Mouse (Mus musculus): ENCODE data around the gene Klhl5. TPM values are rescaled to one million over a fixed set of nuclear protein-coding genes. Genes with fewer than 3 reads are reported as not detected.

The Klhl5 gene
- polyA plus RNA-seq, 1 experiment from 2014 or later, result 13.2 TPM

GRCm38 (mm10) chr5:65181160-65181793 is 73.9 kb downstream of the Klhl5 start:
- WGBS, result 81% methylated on average over 21 of the region's 21 CpGs
- H3K27ac ChIP-seq, result no peak overlapping the region
- no peaks in the 10 kb centered on the region for H3K27me3 ChIP-seq (replicated peaks)
- no peak overlapping the region for H3K9ac ChIP-seq
- H3K9me3 ChIP-seq, result no peaks in the 10 kb centered on the region
- no peaks in the 10 kb centered on the region for H3K36me3 ChIP-seq
- H3K4me2 ChIP-seq (replicated peaks), result no peak overlapping the region
- no peak overlapping the region for H3K4me3 ChIP-seq (replicated peaks)
- H3K4me1 ChIP-seq (replicated peaks), result peaks cover 2% of the 10 kb centered on the region; the same call in 1 of the 2 replicates
- ATAC-seq, result no peak

- Histone ChIP-seq H3K27ac (no peak overlapping the region), H3K4me2 (replicated peaks) (no peak overlapping the region)
- ATAC-seq, result no peak
Observed at GRCm38 (mm10) chr5:65181794-65182169, 74.4 kb downstream of the Klhl5 start.

GRCm38 (mm10) chr5:65182268-65182667 is 74.9 kb downstream of the Klhl5 start:
- Histone ChIP-seq H3K4me1 (replicated peaks) (no peaks in the 10 kb centered on the region), H3K36me3 (no peaks in the 10 kb centered on the region), H3K4me3 (replicated peaks) (no peak overlapping the region), H3K4me2 (replicated peaks) (no peak overlapping the region), H3K27ac (no peak overlapping the region), H3K9me3 (no peaks in the 10 kb centered on the region), H3K27me3 (replicated peaks) (no peaks in the 10 kb centered on the region), H3K9ac (no peak overlapping the region)
- 85% methylated on average over 1 of the region's 1 CpGs for WGBS
- no peak for ATAC-seq

More at GRCm38 (mm10) chr5:65181794-65182169, 74.4 kb downstream of the Klhl5 start:
- WGBS, result 92% methylated on average over 4 of the region's 4 CpGs
- H3K27me3 ChIP-seq (replicated peaks), result no peaks in the 10 kb centered on the region
- peaks cover 2% of the 10 kb centered on the region; the same call in 1 of the 2 replicates for H3K4me1 ChIP-seq (replicated peaks)
- no peaks in the 10 kb centered on the region for H3K36me3 ChIP-seq
- H3K9me3 ChIP-seq, result no peaks in the 10 kb centered on the region
- H3K4me3 ChIP-seq (replicated peaks), result no peak overlapping the region
- H3K9ac ChIP-seq, result no peak overlapping the region

GRCm38 (mm10) chr5:65191601-65192000 is 84.3 kb downstream of the Klhl5 start:
- WGBS, result 90% methylated on average over 5 of the region's 5 CpGs
- no peak for ATAC-seq
- no peak overlapping the region for H3K27ac ChIP-seq

GRCm38 (mm10) chr5:65194441-65194840 is 87.1 kb downstream of the Klhl5 start:
- ATAC-seq, result no peak
- WGBS, result 90% methylated on average over 9 of the region's 9 CpGs
- H3K9ac ChIP-seq, result no peak overlapping the region

More at GRCm38 (mm10) chr5:65191601-65192000, 84.3 kb downstream of the Klhl5 start:
- Histone ChIP-seq H3K9ac (no peak overlapping the region), H3K36me3 (no peaks in the 10 kb centered on the region), H3K4me2 (replicated peaks) (no peak overlapping the region), H3K4me1 (replicated peaks) (no peaks in the 10 kb centered on the region), H3K27me3 (replicated peaks) (no peaks in the 10 kb centered on the region), H3K4me3 (replicated peaks) (no peak overlapping the region), H3K9me3 (no peaks in the 10 kb centered on the region)

GRCm38 (mm10) chr5:65199346-65200128 is 92.2 kb downstream of the Klhl5 start, which contains the start of gene Wdr19:
Gene Wdr19 (plus strand): TSS chr5:65199696.
- peak; percentile 100 for ATAC-seq
- Histone ChIP-seq H3K4me1 (replicated peaks) (no peaks in the 10 kb centered on the region; the same call in 1 of the 2 replicates), H3K36me3 (no peaks in the 10 kb centered on the region), H3K27me3 (replicated peaks) (no peaks in the 10 kb centered on the region), H3K27ac (no peak within 1 kb of the TSS; the same call in 1 of the 2 replicates), H3K4me3 (replicated peaks) (peak within 1 kb of the TSS; percentile 48), H3K9me3 (no peaks in the 10 kb centered on the region), H3K9ac (peak within 1 kb of the TSS; percentile 48), H3K4me2 (replicated peaks) (peak within 1 kb of the TSS; percentile 78)
- WGBS, result under 1% methylated on average over 37 of the region's 37 CpGs

More at GRCm38 (mm10) chr5:65194441-65194840, 87.1 kb downstream of the Klhl5 start:
- H3K4me2 ChIP-seq (replicated peaks), result no peak overlapping the region
- H3K27ac ChIP-seq, result no peak overlapping the region
- H3K4me3 ChIP-seq (replicated peaks), result no peak overlapping the region
- H3K9me3 ChIP-seq, result no peaks in the 10 kb centered on the region
- H3K36me3 ChIP-seq, result no peaks in the 10 kb centered on the region
- H3K4me1 ChIP-seq (replicated peaks), result no peaks in the 10 kb centered on the region
- H3K27me3 ChIP-seq (replicated peaks), result no peaks in the 10 kb centered on the region

- Histone ChIP-seq H3K27ac (no peak overlapping the region), H3K4me3 (replicated peaks) (no peak overlapping the region), H3K4me2 (replicated peaks) (no peak overlapping the region), H3K4me1 (replicated peaks) (no peaks in the 10 kb centered on the region; the same call in 1 of the 2 replicates), H3K9me3 (no peaks in the 10 kb centered on the region), H3K36me3 (no peaks in the 10 kb centered on the region), H3K27me3 (replicated peaks) (no peaks in the 10 kb centered on the region), H3K9ac (no peak overlapping the region)
- ATAC-seq, result no peak
- 90% methylated on average over 2 of the region's 2 CpGs for WGBS
Observed at GRCm38 (mm10) chr5:65204726-65205125, 97.4 kb downstream of the Klhl5 start.

GRCm38 (mm10) chr5:65213321-65213720 is 106.0 kb downstream of the Klhl5 start:
- no peaks in the 10 kb centered on the region for H3K36me3 ChIP-seq
- no peak overlapping the region for H3K4me3 ChIP-seq (replicated peaks)
- no peaks in the 10 kb centered on the region for H3K27me3 ChIP-seq (replicated peaks)
- no peak overlapping the region for H3K9ac ChIP-seq
- no peak overlapping the region for H3K27ac ChIP-seq
- no peaks in the 10 kb centered on the region for H3K4me1 ChIP-seq (replicated peaks)
- no peak for ATAC-seq
- WGBS, result 24% methylated on average over 7 of the region's 7 CpGs
- no peaks in the 10 kb centered on the region for H3K9me3 ChIP-seq
- no peak overlapping the region for H3K4me2 ChIP-seq (replicated peaks)

Other genes starting within 250 kb of the Klhl5 start
- 1.0 and 1.3 TPM in 2 replicates for gene Tlr1, start 174.0 kb upstream of the Klhl5 start, polyA plus RNA-seq (2015; fragmentation: Nextera tagmentation; extraction: Ambion mirVana)
- gene Tlr6, start 147.4 kb upstream of the Klhl5 start, polyA plus RNA-seq (2015; fragmentation: Nextera tagmentation; extraction: Ambion mirVana), result 0.42 and 0.59 TPM in 2 replicates
- 38.2 and 40.2 TPM in 2 replicates for gene Fam114a1, start 137.5 kb upstream of the Klhl5 start, polyA plus RNA-seq (2015; fragmentation: Nextera tagmentation; extraction: Ambion mirVana)
- gene Tmem156, start 15.4 kb upstream of the Klhl5 start, polyA plus RNA-seq (2015; fragmentation: Nextera tagmentation; extraction: Ambion mirVana), result 1.2 and 1.6 TPM in 2 replicates
- 4.8 and 4.9 TPM in 2 replicates for gene Wdr19, start 92.2 kb downstream of the Klhl5 start, polyA plus RNA-seq (2015; fragmentation: Nextera tagmentation; extraction: Ambion mirVana)
- gene Rfc1, start 228.1 kb downstream of the Klhl5 start, polyA plus RNA-seq (2015; fragmentation: Nextera tagmentation; extraction: Ambion mirVana), result 67.0 and 91.5 TPM in 2 replicates
- gene Klb, start 240.8 kb downstream of the Klhl5 start, polyA plus RNA-seq (2015; fragmentation: Nextera tagmentation; extraction: Ambion mirVana), result 1.7 and 2.6 TPM in 2 replicates